In the genomic region with DNA sequence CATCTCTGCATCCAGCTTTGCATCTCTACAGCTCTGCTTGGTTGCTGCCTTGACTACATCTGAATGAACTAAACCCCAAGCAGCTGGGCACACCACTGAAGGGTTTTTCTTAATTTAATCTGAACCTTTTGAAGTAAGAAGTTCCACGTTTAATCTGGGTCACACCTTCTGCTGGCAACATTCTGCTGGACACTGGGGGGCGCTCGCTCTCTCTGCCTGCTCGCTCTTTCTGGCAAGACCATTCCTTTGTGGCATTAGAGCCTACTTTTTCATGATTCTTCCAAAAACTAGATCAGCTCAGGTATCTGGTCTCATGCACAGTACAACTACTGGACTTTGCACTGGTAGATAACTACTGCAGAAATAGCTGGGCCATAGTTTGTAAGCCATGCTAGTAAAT, we compare ENCODE assay signal across 8 mouse cellular contexts. TPM values are rescaled to one million over a fixed set of nuclear protein-coding genes. Genes with fewer than 3 reads are reported as not detected.
A peak's percentile ranks its signal among the peaks of the same experiment; 100 is the strongest.
DNase-seq lines count a peak whose midpoint lies in the region; ATAC-seq lines count a peak whose summit lies in the region.

No protein-coding gene starts in this region.

- no peaks in the 10 kb centered on the region for H3K9me3 ChIP-seq in forebrain, embryonic 14.5 days (replicated peaks; ENCODE audit: control insufficient read depth, low read length)
- H3K9me3 ChIP-seq in forebrain, embryonic 10.5 days, result no peaks in the 10 kb centered on the region
- no peaks in the 10 kb centered on the region for H3K9me3 ChIP-seq in midbrain, embryonic 11.5 days (ENCODE audit: control insufficient read depth, low read length)
- no peaks in the 10 kb centered on the region for H3K9me3 ChIP-seq in midbrain, embryonic 15.5 days

- H3K36me3 ChIP-seq in forebrain, embryonic 14.5 days (ENCODE audit: control insufficient read depth, insufficient read depth, low read length), result peaks cover 29% of the 10 kb centered on the region
- H3K36me3 ChIP-seq in forebrain, embryonic 10.5 days (replicated peaks), result peaks cover 18% of the 10 kb centered on the region
- peaks cover 4% of the 10 kb centered on the region; the same call in 1 of the 2 replicates for H3K36me3 ChIP-seq in midbrain, embryonic 11.5 days (ENCODE audit: control insufficient read depth, insufficient read depth, low read length)
- peaks cover 2% of the 10 kb centered on the region; the same call in 1 of the 2 replicates for H3K36me3 ChIP-seq in midbrain, embryonic 15.5 days (replicated peaks)

- 17% methylated on average over 4 of the region's 4 CpGs for WGBS in forebrain, embryonic 14.5 days
- WGBS in forebrain, embryonic 10.5 days, result 21% methylated on average over 4 of the region's 4 CpGs
- 17% methylated on average over 4 of the region's 4 CpGs for WGBS in midbrain, embryonic 11.5 days
- WGBS in midbrain, embryonic 15.5 days, result 16% methylated on average over 4 of the region's 4 CpGs

- no peak overlapping the region for H3K4me2 ChIP-seq in forebrain, embryonic 14.5 days (ENCODE audit: low read length)
- no peak overlapping the region for H3K4me2 ChIP-seq in midbrain, embryonic 11.5 days
- H3K4me2 ChIP-seq in midbrain, embryonic 15.5 days, result no peak overlapping the region

- no peaks in the 10 kb centered on the region for H3K27me3 ChIP-seq in forebrain, embryonic 14.5 days (replicated peaks; ENCODE audit: control insufficient read depth, insufficient read depth, low read length)
- no peaks in the 10 kb centered on the region for H3K27me3 ChIP-seq in forebrain, embryonic 10.5 days (ENCODE audit: poor library complexity, severe bottlenecking)
- H3K27me3 ChIP-seq in midbrain, embryonic 11.5 days (ENCODE audit: control insufficient read depth, insufficient read depth, low read length), result no peaks in the 10 kb centered on the region
- no peaks in the 10 kb centered on the region for H3K27me3 ChIP-seq in midbrain, embryonic 15.5 days (replicated peaks)

- no peak overlapping the region for H3K9ac ChIP-seq in forebrain, embryonic 14.5 days (ENCODE audit: low read length)
- no peak overlapping the region for H3K9ac ChIP-seq in midbrain, embryonic 11.5 days (ENCODE audit: low read length)
- no peak overlapping the region for H3K9ac ChIP-seq in midbrain, embryonic 15.5 days

- no peak for ATAC-seq in forebrain, embryonic 14.5 days
- no peak for ATAC-seq in midbrain, embryonic 11.5 days (ENCODE audit: low FRiP score)
- no peak for ATAC-seq in midbrain, embryonic 15.5 days (replicated peaks)

- H3K4me3 ChIP-seq in forebrain, embryonic 14.5 days (ENCODE audit: low read depth, low read length), result no peak overlapping the region
- no peak overlapping the region for H3K4me3 ChIP-seq in forebrain, embryonic 10.5 days
- H3K4me3 ChIP-seq in midbrain, embryonic 11.5 days (ENCODE audit: low read depth, low read length), result no peak overlapping the region
- no peak overlapping the region for H3K4me3 ChIP-seq in midbrain, embryonic 15.5 days

- no peak overlapping the region for H3K27ac ChIP-seq in forebrain, embryonic 14.5 days (ENCODE audit: low read depth, low read length)
- no peak overlapping the region for H3K27ac ChIP-seq in forebrain, embryonic 10.5 days
- no peak overlapping the region for H3K27ac ChIP-seq in midbrain, embryonic 11.5 days (ENCODE audit: low read depth, low read length)
- no peak overlapping the region for H3K27ac ChIP-seq in midbrain, embryonic 15.5 days

- no peaks in the 10 kb centered on the region for H3K4me1 ChIP-seq in forebrain, embryonic 14.5 days (ENCODE audit: control insufficient read depth, insufficient read depth, low read length)
- no peaks in the 10 kb centered on the region for H3K4me1 ChIP-seq in forebrain, embryonic 10.5 days
- H3K4me1 ChIP-seq in midbrain, embryonic 11.5 days (ENCODE audit: control insufficient read depth, insufficient read depth, low read length), result no peaks in the 10 kb centered on the region
- H3K4me1 ChIP-seq in midbrain, embryonic 15.5 days, result no peaks in the 10 kb centered on the region; the same call in 1 of the 2 replicates

- peak; percentile 32 for DNase-seq in forebrain, embryonic 14.5 days (ENCODE audit: low spot score)
- DNase-seq in forebrain, embryonic 10.5 days (ENCODE audit: extremely low spot score, low spot score), result no peak
- DNase-seq in midbrain, embryonic 11.5 days (ENCODE audit: low spot score, missing footprints), result peak; percentile 84
- peak; percentile 71 for DNase-seq in brain, adult 2 months (ENCODE audit: low read depth, low spot score)
- peak; percentile 17 for DNase-seq in layer of hippocampus, adult 9-11 months
- peak; percentile 67 for DNase-seq in right cerebral cortex, postnatal 14 days
- no peak for DNase-seq in neural tube, embryonic 10.5 days (ENCODE audit: extremely low spot score, low spot score)

RNA-seq across cellular contexts. Expression of gene Lonrf2, which starts 25.7 kb away (rescaled TPM):
- polyA plus RNA-seq in forebrain, embryonic 14.5 days (2014; fragmentation: Nextera tagmentation; extraction: Ambion mirVana), result 10.5 and 11.1 TPM in 2 replicates
- polyA plus RNA-seq in forebrain, embryonic 10.5 days (2016; fragmentation: Nextera tagmentation; extraction: Ambion mirVana), result 1.9 and 2.1 TPM in 2 replicates
- 4.2 TPM in 2 replicates for polyA plus RNA-seq in midbrain, embryonic 11.5 days (2014; fragmentation: Nextera tagmentation; extraction: Ambion mirVana)
- polyA plus RNA-seq in midbrain, embryonic 15.5 days (2015; fragmentation: Nextera tagmentation; extraction: Ambion mirVana), result 22.2 and 26.4 TPM in 2 replicates

RNA-seq across cellular contexts. Expression of gene Chst10, which starts 35.7 kb away (rescaled TPM):
- 48.7 and 58.2 TPM in 2 replicates for polyA plus RNA-seq in forebrain, embryonic 14.5 days (2014; fragmentation: Nextera tagmentation; extraction: Ambion mirVana)
- polyA plus RNA-seq in forebrain, embryonic 10.5 days (2016; fragmentation: Nextera tagmentation; extraction: Ambion mirVana), result 11.9 and 12.4 TPM in 2 replicates
- polyA plus RNA-seq in midbrain, embryonic 11.5 days (2014; fragmentation: Nextera tagmentation; extraction: Ambion mirVana), result 24.7 and 26.9 TPM in 2 replicates
- polyA plus RNA-seq in midbrain, embryonic 15.5 days (2015; fragmentation: Nextera tagmentation; extraction: Ambion mirVana), result 65.1 and 65.9 TPM in 2 replicates

Comparison
In these comparisons a context has a peak if more than half of its experiments do, and no peak if none do; other contexts are left out.
1. DNase-seq: peak in forebrain, embryonic 14.5 days (single experiment), midbrain, embryonic 11.5 days (single experiment), brain, adult 2 months (single experiment), layer of hippocampus, adult 9-11 months (single experiment) and right cerebral cortex, postnatal 14 days (single experiment); none in forebrain, embryonic 10.5 days (single experiment) and neural tube, embryonic 10.5 days (single experiment).